Mouse (Mus musculus): ENCODE measurements around the gene Rara.

Gene Rara

GRCm38 (mm10) chr11:98953361-98953760 lies 25.7 kb downstream of the Rara start:
- DNase-seq (ENCODE audit: low spot score): no peak

- DNase-seq (ENCODE audit: low spot score): no peak
Measured at GRCm38 (mm10) chr11:98953835-98954320, 26.3 kb downstream of the Rara start.

- peak; percentile 85 for DNase-seq (ENCODE audit: low spot score)
Measured at GRCm38 (mm10) chr11:98954373-98954772, 26.8 kb downstream of the Rara start.

GRCm38 (mm10) chr11:98954801-98955706 lies 27.4 kb downstream of the Rara start:
- DNase-seq (ENCODE audit: low spot score): peak; percentile 60

GRCm38 (mm10) chr11:98955707-98956235 lies 28.2 kb downstream of the Rara start:
- DNase-seq (ENCODE audit: low spot score): no peak

GRCm38 (mm10) chr11:98956340-98956739 lies 28.7 kb downstream of the Rara start:
- no peak for DNase-seq (ENCODE audit: low spot score)

- DNase-seq (ENCODE audit: low spot score): peak; percentile 95
Measured at GRCm38 (mm10) chr11:98959437-98960312, 32.1 kb downstream of the Rara start.

- DNase-seq (ENCODE audit: low spot score): peak; percentile 81
Measured at GRCm38 (mm10) chr11:98960313-98960906, 32.8 kb downstream of the Rara start.

- peak; percentile 34 for DNase-seq (ENCODE audit: low spot score)
Measured at GRCm38 (mm10) chr11:98961051-98961592, 33.5 kb downstream of the Rara start.

GRCm38 (mm10) chr11:98961766-98962165 lies 34.1 kb downstream of the Rara start:
- no peak for DNase-seq (ENCODE audit: low spot score)

- DNase-seq (ENCODE audit: low spot score): no peak
Measured at GRCm38 (mm10) chr11:98962421-98963095, 34.9 kb downstream of the Rara start.

- DNase-seq (ENCODE audit: low spot score): peak; percentile 92
Measured at GRCm38 (mm10) chr11:98963191-98964021, 35.8 kb downstream of the Rara start.

- DNase-seq (ENCODE audit: low spot score): no peak
Measured at GRCm38 (mm10) chr11:98964201-98964615, 36.6 kb downstream of the Rara start.

GRCm38 (mm10) chr11:98964616-98965415 lies 37.2 kb downstream of the Rara start:
- no peak for DNase-seq (ENCODE audit: low spot score)

- DNase-seq (ENCODE audit: low spot score): no peak
Measured at GRCm38 (mm10) chr11:98965416-98966077, 37.9 kb downstream of the Rara start.

GRCm38 (mm10) chr11:98966499-98967141 lies 39.0 kb downstream of the Rara start:
- DNase-seq (ENCODE audit: low spot score): peak; percentile 77

GRCm38 (mm10) chr11:98968079-98968478 lies 40.5 kb downstream of the Rara start:
- DNase-seq (ENCODE audit: low spot score): no peak
